Mouse (Mus musculus): ENCODE measurements around the gene Eno1.

DNA sequence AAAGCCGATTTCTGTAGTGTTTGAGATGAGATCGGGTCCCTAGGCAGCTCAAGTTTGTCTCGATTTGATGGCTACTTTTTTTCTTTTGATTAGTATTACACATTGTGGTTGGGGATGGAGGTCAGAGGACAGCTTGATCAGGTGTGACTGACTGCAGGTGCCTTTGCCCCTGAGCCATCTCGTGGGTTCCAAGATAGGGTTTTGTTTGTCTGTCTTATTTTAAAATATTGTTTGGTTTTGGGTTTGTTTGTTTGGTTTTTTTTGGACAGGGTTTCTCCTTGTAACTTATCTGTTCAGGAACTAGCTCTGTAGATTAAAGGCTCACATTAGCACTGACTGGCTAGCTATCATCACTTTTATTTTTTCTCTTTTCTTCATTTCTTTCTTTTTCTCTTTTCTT is 936 bp upstream of the Eno1 start:
- TF ChIP-seq CTCF (IDR thresholded peaks at IDR 0.05; ENCODE audit: borderline replicate concordance, insufficient read depth, low read length) = no peak
- no peak for TF ChIP-seq POLR2A (IDR thresholded peaks at IDR 0.05; ENCODE audit: low read depth, low read length)
